In the genomic region with DNA sequence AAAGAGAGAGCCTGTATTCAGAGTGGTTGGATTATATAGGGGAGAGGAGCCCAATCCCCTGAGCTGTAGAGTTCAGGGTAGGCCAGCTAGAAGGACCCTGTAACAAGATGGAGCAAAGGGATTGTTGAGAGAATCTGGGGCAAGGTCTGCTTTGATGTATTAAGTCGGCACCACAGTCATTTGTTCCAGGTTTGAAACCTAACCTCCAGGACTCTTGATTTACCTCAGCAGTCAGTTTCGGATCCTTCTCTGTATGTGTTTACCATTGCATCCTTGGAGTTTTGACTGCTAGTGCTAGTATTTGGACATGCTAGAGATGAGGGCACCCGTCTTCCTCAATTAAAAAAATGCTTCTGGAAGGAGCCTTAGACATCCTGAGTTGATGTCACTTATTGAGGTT, we compare ENCODE assay signal across 29 mouse cellular contexts.
"Had no signal": no experiment of that assay in that cellular context is flagged by ENCODE, and none has a peak within 500 bp of the region (broad histone marks: within the 10 kb centered on the region; RNA-seq: fewer than 3 reads in every experiment).

No protein-coding gene starts in this region.

- DNase-seq: left cerebral cortex, postnatal 4 days; liver; liver, embryonic 13.5 days; liver, postnatal 0 days; lung, adult 18-20 months; lung, adult 2 months; lung, embryonic 14.5 days; lung, postnatal 10 days; lung, postnatal 14 days; lung, postnatal 36 days; lung, postnatal 4 days; midbrain, embryonic 14.5 days had no signal

- H3K27me3 ChIP-seq: limb, embryonic 12.5 days; limb, embryonic 13.5 days; limb, embryonic 15.5 days; liver, embryonic 12.5 days; liver, embryonic 13.5 days; liver, embryonic 15.5 days; lung, embryonic 15.5 days; megakaryocyte, embryonic 14.5 days; midbrain, embryonic 12.5 days; midbrain, embryonic 13.5 days; midbrain, embryonic 15.5 days had no signal

- H3K4me3 ChIP-seq: limb, embryonic 10.5 days; limb, embryonic 12.5 days; limb, embryonic 13.5 days; limb, embryonic 15.5 days; liver, embryonic 12.5 days; liver, embryonic 13.5 days; liver, embryonic 15.5 days; lung, embryonic 15.5 days; megakaryocyte, embryonic 14.5 days; midbrain, embryonic 10.5 days; midbrain, embryonic 12.5 days; midbrain, embryonic 13.5 days; midbrain, embryonic 15.5 days; myocyte had no signal

- H3K9me3 ChIP-seq: limb, embryonic 10.5 days; limb, embryonic 12.5 days; limb, embryonic 15.5 days; liver, embryonic 12.5 days; liver, embryonic 13.5 days; liver, embryonic 15.5 days; lung, embryonic 15.5 days; midbrain, embryonic 12.5 days; midbrain, embryonic 13.5 days; midbrain, embryonic 15.5 days had no signal

- H3K4me1 ChIP-seq: limb, embryonic 12.5 days; megakaryocyte, embryonic 14.5 days; midbrain, embryonic 12.5 days had no signal

- H3K36me3 ChIP-seq: liver, embryonic 13.5 days; lung, embryonic 15.5 days; midbrain, embryonic 12.5 days; midbrain, embryonic 13.5 days; midbrain, embryonic 15.5 days had no signal

- H3K27ac ChIP-seq: limb, embryonic 10.5 days; limb, embryonic 12.5 days; limb, embryonic 13.5 days; limb, embryonic 15.5 days; liver, embryonic 12.5 days; liver, embryonic 13.5 days; liver, embryonic 14.5 days; liver, embryonic 15.5 days; lung, embryonic 15.5 days; macrophage; midbrain, embryonic 10.5 days; midbrain, embryonic 12.5 days; midbrain, embryonic 13.5 days; midbrain, embryonic 15.5 days had no signal

- H3K9ac ChIP-seq: limb, embryonic 12.5 days; limb, embryonic 13.5 days; limb, embryonic 15.5 days; liver, embryonic 12.5 days; liver, embryonic 13.5 days; liver, embryonic 14.5 days; liver, embryonic 15.5 days; liver, postnatal 0 days; lung, embryonic 14.5 days; lung, embryonic 15.5 days; midbrain, embryonic 12.5 days; midbrain, embryonic 13.5 days; midbrain, embryonic 15.5 days had no signal

- H3K4me2 ChIP-seq: limb, embryonic 12.5 days; limb, embryonic 13.5 days; limb, embryonic 15.5 days; liver, embryonic 11.5 days; liver, embryonic 12.5 days; liver, embryonic 13.5 days; liver, embryonic 15.5 days; lung, embryonic 14.5 days; lung, embryonic 15.5 days; midbrain, embryonic 11.5 days; midbrain, embryonic 12.5 days; midbrain, embryonic 13.5 days; midbrain, embryonic 15.5 days had no signal
